Mouse (Mus musculus) liver, adult 2 months (tissue): ENCODE measurements around the gene Pck2. TPM values are rescaled to one million over a fixed set of nuclear protein-coding genes. Genes with fewer than 3 reads are reported as not detected.
A peak's percentile ranks its signal among the peaks of the same experiment; 100 is the strongest.

Experiments
- DNase-seq: peaks from one replicate; pipeline ENCODE4 v3.0.0-alpha.2; 2011; ENCODE audit warnings: low read depth, low spot score; ENCODE audit errors: extremely low read depth
- H3K27ac ChIP-seq: fragments of 200-500 bp; replicated peaks from 2 replicates; pipeline ENCODE4 v1.5.1; 2012; ENCODE audit warnings: low read depth, mild to moderate bottlenecking, control low read depth, inconsistent platforms, low read length; ENCODE audit not compliant: insufficient read depth
- H3K27me3 ChIP-seq: fragments of 200-500 bp; 2 replicates; pipeline ENCODE4 v1.6.1; 2012; ENCODE audit warnings: mild to moderate bottlenecking, moderate library complexity, low read length, inconsistent platforms; ENCODE audit not compliant: control insufficient read depth, insufficient read depth
- H3K36me3 ChIP-seq: fragments of 200-500 bp; 2 replicates; pipeline ENCODE4 v1.6.1; 2012; ENCODE audit warnings: low read length, inconsistent platforms; ENCODE audit not compliant: control insufficient read depth, insufficient read depth
- H3K4me1 ChIP-seq: fragments of 200-500 bp; 2 replicates; pipeline ENCODE4 v1.6.1; 2011; ENCODE audit warnings: low read length; ENCODE audit not compliant: control insufficient read depth, insufficient read depth
- H3K4me3 ChIP-seq: fragments of 200-500 bp; 2 replicates; pipeline ENCODE4 v1.5.1; 2011; ENCODE audit warnings: low read depth, mild to moderate bottlenecking, control low read depth, low read length, moderate library complexity; ENCODE audit not compliant: insufficient read depth
- H3K79me2 ChIP-seq: fragments of 200-500 bp; 2 replicates; pipeline ENCODE4 v1.6.1; 2012; ENCODE audit warnings: inconsistent platforms, mild to moderate bottlenecking, low read length, moderate library complexity; ENCODE audit not compliant: control insufficient read depth, insufficient read depth
- H3K9ac ChIP-seq: fragments of 200-500 bp; 2 replicates; pipeline ENCODE4 v1.6.1; 2012; ENCODE audit warnings: low read depth, mild to moderate bottlenecking, control low read depth, inconsistent platforms, low read length
- CTCF ChIP-seq: fragments of 200-500 bp; IDR thresholded peaks from 2 replicates; pipeline ENCODE4 v1.5.1; 2011; ENCODE audit warnings: low read depth, low read length, control low read depth
- POLR2A ChIP-seq: fragments of 200-500 bp; IDR thresholded peaks from 2 replicates; pipeline ENCODE4 v1.6.1; 2011; ENCODE audit warnings: low read length, control low read depth; ENCODE audit not compliant: insufficient read depth; ENCODE audit errors: extremely low read depth
- WGBS: fragments of 180-500 bp; shearing (Covaris S2); methylation state at CpG from one replicate; pipeline ENCODE4 v1.1.7; 2018; 5-methylcytosine and 5-hydroxymethylcytosine counted together
- polyA plus RNA-seq: library from polyadenylated mRNA; depleted of rRNA; stranded (reverse); fragments of >200 nt; gene quantifications from 2 replicates; pipeline ENCODE4 v1.2.3, GENCODE M21; 2012
- total RNA-seq: library from RNA; depleted of rRNA; stranded (reverse); fragments of >200 nt; gene quantifications from 2 replicates; pipeline ENCODE4 v1.2.3, GENCODE M21; 2014

Pck2 gene
- total and polyA plus RNA-seq, 2 experiments = 1.2 to 7.3 TPM

DNA sequence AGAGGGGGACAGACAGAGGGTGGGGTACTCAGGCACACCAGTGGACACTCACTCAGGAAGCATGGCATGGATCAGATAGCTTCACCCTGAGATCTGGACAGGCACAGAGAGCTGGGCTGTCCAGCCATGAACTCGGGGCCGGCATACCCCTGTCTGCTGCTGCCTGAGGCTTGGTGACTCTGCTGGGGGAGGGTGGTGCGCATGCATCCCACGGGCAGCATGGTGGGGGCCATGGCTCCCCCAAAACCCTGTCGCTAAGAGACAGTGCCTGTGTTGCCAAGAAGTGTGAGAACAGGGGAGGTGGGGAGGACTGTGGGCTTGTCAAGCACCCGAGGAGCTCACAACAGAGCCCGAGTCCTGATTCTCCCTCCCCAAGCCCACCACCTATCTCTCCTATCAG lies 29.0 kb upstream of the Pck2 start:
- 54% methylated on average over 7 of the region's 7 CpGs for WGBS
- Histone ChIP-seq H3K9ac (no peak overlapping the region), H3K4me3 (no peak overlapping the region), H3K27ac (no peak overlapping the region), H3K36me3 (no peaks in the 10 kb centered on the region), H3K27me3 (peaks cover 4% of the 10 kb centered on the region; the same call in 1 of the 2 replicates), H3K4me1 (no peaks in the 10 kb centered on the region), H3K79me2 (no peaks in the 10 kb centered on the region)
- no peak for TF ChIP-seq POLR2A
- no peak for TF ChIP-seq CTCF
- DNase-seq = no peak

DNA sequence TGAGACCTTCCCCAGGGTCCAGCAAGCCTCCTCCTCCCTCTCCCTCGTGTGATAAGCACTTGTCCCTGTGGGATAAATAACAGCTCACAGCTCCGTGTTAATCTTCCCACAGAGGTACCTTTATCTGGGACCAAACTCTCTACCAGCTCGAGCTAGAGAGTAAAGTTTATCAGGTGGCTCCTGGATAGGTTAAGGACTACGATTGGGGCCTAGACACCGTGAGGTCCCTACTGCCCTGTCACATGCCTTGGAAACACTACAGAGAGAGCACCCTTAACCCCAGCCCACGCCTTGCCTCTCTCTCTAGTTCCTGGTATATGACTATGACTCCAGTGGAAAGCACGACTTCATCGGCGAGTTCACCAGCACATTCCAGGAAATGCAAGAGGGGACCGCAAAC lies 26.1 kb upstream of the Pck2 start:
- H3K4me1 ChIP-seq = no peaks in the 10 kb centered on the region
- peaks cover 4% of the 10 kb centered on the region; the same call in 1 of the 2 replicates for H3K27me3 ChIP-seq
- H3K79me2 ChIP-seq = no peaks in the 10 kb centered on the region
- 62% methylated on average over 10 of the region's 10 CpGs for WGBS
- no peak overlapping the region for H3K27ac ChIP-seq
- no peaks in the 10 kb centered on the region for H3K36me3 ChIP-seq
- no peak overlapping the region for H3K9ac ChIP-seq
- TF ChIP-seq POLR2A (no peak), CTCF (no peak)
- H3K4me3 ChIP-seq = no peak overlapping the region
- no peak for DNase-seq

DNA sequence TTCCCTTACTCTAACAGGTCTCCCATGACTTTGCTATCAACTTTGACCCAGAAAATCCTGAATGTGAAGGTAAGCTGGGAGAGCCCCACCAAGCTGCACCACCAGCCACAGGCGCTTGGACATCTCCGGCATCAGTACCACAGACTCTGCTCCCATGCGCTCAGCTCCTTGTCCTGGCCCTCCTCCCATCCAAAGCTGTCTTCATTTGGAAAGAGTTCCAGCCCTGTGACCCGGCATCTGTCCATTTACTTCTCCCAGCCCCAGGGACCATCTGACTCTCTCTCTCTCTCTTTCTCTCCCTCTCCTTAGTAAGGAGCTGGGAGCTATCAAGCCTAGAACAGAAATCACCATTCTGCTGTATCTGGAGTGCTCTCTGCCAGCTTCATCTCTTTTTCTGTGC lies 24.2 kb upstream of the Pck2 start:
- peaks cover 5% of the 10 kb centered on the region for H3K27me3 ChIP-seq
- no peak for DNase-seq

DNA sequence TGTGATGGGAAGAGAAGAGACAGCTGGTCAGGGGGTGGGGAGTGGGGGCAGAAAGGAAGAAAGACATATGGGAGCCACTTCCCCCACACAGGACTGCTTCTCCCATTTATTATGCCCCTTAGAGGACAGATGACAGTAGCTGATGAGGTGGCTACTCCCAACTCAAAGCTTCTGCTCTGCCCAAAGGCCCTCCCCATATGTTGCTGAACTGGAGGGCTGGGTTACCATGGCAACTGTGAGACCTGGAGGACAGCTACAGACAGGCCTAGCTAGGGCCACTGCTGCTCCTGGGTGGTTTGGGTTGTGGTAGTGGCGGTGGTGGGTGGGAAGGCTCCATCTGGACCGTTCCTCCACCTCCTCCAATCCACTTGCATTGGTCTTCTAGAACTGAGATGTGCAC lies 21.2 kb upstream of the Pck2 start:
- no peaks in the 10 kb centered on the region for H3K36me3 ChIP-seq
- H3K4me1 ChIP-seq = peaks cover 7% of the 10 kb centered on the region; the same call in 1 of the 2 replicates
- DNase-seq = no peak
- 87% methylated on average over 2 of the region's 2 CpGs for WGBS
- no peaks in the 10 kb centered on the region for H3K79me2 ChIP-seq
- no peak overlapping the region for H3K27ac ChIP-seq
- no peak overlapping the region for H3K4me3 ChIP-seq
- TF ChIP-seq POLR2A (no peak), CTCF (no peak)
- H3K9ac ChIP-seq = no peak overlapping the region
- H3K27me3 ChIP-seq = peaks cover 10% of the 10 kb centered on the region

More for the DNA sequence above, 24.2 kb upstream of the Pck2 start:
- Histone ChIP-seq H3K4me3 (no peak overlapping the region), H3K79me2 (no peaks in the 10 kb centered on the region), H3K4me1 (peaks cover 7% of the 10 kb centered on the region; the same call in 1 of the 2 replicates), H3K36me3 (no peaks in the 10 kb centered on the region), H3K27ac (no peak overlapping the region), H3K9ac (no peak overlapping the region)
- 88% methylated on average over 4 of the region's 4 CpGs for WGBS
- TF ChIP-seq CTCF = no peak
- no peak for TF ChIP-seq POLR2A

DNA sequence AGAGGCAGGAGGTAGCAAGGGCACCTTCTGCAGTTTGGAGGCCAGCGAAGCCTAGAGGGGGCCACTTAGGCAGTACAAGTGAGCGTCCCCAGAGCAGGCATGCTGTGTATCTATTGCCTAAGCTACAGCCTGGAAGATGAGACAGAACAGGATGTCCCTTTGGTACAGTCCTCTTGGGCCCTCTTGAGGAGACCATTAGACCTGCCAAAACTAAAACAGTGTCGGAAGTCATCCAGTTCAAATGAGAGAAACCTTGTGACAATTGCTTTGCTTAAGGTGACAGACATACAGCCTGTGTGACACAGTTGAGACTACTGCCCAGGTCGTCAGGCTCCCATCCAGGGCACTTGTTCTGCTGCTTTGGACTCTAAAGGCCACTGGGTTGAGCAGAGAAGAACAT lies 20.5 kb upstream of the Pck2 start:
- Histone ChIP-seq H3K4me1 (peaks cover 7% of the 10 kb centered on the region; the same call in 1 of the 2 replicates), H3K27ac (no peak overlapping the region), H3K27me3 (peaks cover 10% of the 10 kb centered on the region), H3K9ac (no peak overlapping the region), H3K4me3 (no peak overlapping the region), H3K79me2 (no peaks in the 10 kb centered on the region), H3K36me3 (no peaks in the 10 kb centered on the region)
- TF ChIP-seq POLR2A (no peak), CTCF (no peak)
- peak; percentile 70 for DNase-seq
- WGBS = 56% methylated on average over 4 of the region's 4 CpGs

DNA sequence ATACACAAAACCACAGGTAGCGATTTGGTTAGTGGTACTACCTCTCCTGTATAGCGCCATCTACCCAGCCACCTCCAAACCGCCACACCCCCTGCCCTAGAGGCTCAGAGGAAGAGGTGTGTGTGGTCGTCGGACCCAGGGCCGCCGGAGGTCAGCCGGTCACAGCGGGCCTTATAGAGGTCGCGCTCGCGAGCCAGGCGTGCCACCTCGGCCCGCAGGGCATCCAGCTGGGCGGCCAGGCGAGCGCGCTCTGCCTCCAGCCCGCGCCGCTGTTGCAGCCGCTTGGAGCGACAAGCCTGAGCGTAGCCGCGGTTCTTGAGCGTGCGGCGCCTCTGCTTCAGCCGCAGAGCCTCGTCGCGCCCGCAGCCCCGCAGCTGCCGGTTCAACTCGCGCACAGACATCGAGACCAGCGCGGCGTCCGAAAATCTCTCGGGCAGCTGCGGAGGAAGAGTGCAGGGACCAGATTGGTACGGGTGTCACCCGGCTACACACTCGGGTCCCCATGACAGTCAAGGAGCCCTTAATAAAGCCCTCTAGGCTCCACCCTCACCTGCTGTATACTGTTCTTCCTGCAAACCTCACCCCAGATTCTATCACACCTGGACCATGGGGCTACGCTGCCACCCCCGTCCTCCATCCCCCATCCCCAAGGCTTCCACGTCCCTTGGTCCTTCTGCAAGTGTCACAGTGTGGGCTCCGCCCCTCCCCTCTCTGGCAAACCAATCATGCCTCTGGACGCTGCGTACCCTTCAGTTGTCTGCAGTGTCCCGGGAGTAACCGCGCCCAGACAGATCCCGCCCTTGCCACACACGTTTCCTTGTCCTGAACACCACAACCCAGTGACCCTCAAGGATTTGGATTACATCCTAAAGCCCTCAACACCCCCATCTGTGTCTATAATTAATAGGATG lies 19.4 kb upstream of the Pck2 start:
- peaks cover 10% of the 10 kb centered on the region for H3K27me3 ChIP-seq
- no peak for DNase-seq
- peaks cover 7% of the 10 kb centered on the region; the same call in 1 of the 2 replicates for H3K4me1 ChIP-seq
- H3K79me2 ChIP-seq = no peaks in the 10 kb centered on the region
- H3K36me3 ChIP-seq = no peaks in the 10 kb centered on the region
- no peak for TF ChIP-seq CTCF
- no peak for TF ChIP-seq POLR2A
- 3% methylated on average over 61 of the region's 61 CpGs for WGBS
- no peak overlapping the region for H3K27ac ChIP-seq
- H3K4me3 ChIP-seq = peak overlapping the region; percentile 18; the same call in 1 of the 2 replicates
- H3K9ac ChIP-seq = no peak overlapping the region
